In the genomic region with DNA sequence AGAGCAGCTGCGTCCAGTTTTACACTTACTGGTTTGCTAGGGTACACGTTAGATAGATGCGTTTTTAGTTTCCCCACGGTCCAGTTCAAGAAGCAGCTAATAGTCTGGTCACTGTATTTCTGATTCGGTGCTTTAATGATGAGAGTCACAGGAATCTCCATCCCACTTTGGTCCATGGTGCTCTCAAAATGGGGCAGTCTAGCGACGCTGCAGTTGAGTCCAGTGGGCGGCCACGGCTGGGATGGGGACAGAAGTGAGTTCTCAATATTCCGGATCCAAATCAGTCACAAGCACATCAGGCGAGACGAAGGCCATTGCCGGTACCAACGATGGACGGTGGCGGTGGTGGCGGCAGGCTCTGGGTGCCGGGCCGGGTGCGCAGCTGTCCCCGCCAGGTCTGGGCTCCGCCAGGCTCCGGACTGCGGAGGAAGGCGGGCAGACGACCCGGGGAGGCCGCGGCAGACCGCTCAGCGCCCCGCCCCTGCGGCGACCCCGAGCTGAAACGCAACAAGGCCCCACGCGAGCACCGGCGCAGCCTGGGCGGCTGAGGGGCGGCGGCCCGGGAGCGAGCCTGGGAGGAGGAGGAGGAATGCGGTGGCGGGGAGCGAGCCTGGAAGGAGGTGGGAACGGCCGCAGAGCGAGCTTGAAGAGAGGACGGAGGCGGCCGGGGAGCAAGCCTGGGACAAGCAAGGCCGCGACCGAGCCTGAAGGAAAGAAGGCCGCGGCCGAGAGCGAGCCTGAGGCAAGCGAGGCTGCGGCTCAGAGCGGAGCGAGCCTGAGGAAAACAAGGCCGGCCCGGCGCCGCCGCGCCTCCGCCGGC, we compare ENCODE assay signal across 8 mouse cellular contexts. TPM values are rescaled to one million over a fixed set of nuclear protein-coding genes. Genes with fewer than 3 reads are reported as not detected.
DNase-seq lines count a peak whose midpoint lies in the region; ATAC-seq and TF ChIP-seq lines count a peak whose summit lies in the region.

No protein-coding gene starts in this region.

- no peaks in the 10 kb centered on the region for H3K36me3 ChIP-seq in kidney, adult 2 months (ENCODE audit: control insufficient read depth, insufficient read depth, low read length)
- no peaks in the 10 kb centered on the region for H3K36me3 ChIP-seq in lung, embryonic 14.5 days (ENCODE audit: insufficient read depth)
- H3K36me3 ChIP-seq in neural tube, embryonic 15.5 days, result no peaks in the 10 kb centered on the region

- no peak for TF ChIP-seq POLR2A in kidney, adult 2 months (IDR thresholded peaks at IDR 0.05; ENCODE audit: low read depth, low read length)

- under 1% methylated on average over 73 of the region's 73 CpGs for WGBS in kidney, adult 2 months
- WGBS in lung, embryonic 14.5 days, result under 1% methylated on average over 70 of the region's 73 CpGs
- under 1% methylated on average over 69 of the region's 73 CpGs for WGBS in neural tube, embryonic 15.5 days

- no peaks in the 10 kb centered on the region for H3K27me3 ChIP-seq in kidney, adult 2 months (replicated peaks; ENCODE audit: control insufficient read depth, insufficient read depth, low read length)
- H3K27me3 ChIP-seq in lung, embryonic 14.5 days (ENCODE audit: insufficient read depth, low read length), result no peaks in the 10 kb centered on the region
- no peaks in the 10 kb centered on the region for H3K27me3 ChIP-seq in neural tube, embryonic 15.5 days (replicated peaks)

- no peaks in the 10 kb centered on the region for H3K9me3 ChIP-seq in lung, embryonic 14.5 days (ENCODE audit: low read depth, low read length)
- H3K9me3 ChIP-seq in neural tube, embryonic 15.5 days (replicated peaks), result no peaks in the 10 kb centered on the region

- peak; percentile 16 for ATAC-seq in common myeloid progenitor, adult 5-6 weeks (replicated peaks; ENCODE audit: low read depth, poor library complexity, severe bottlenecking)
- ATAC-seq in lung, embryonic 14.5 days (ENCODE audit: insufficient read depth), result peak; percentile 78
- peak; percentile 75 for ATAC-seq in neural tube, embryonic 15.5 days (ENCODE audit: low FRiP score)

- peak overlapping the region; percentile 91 for H3K9ac ChIP-seq in lung, embryonic 14.5 days
- peak overlapping the region; percentile 97 for H3K9ac ChIP-seq in neural tube, embryonic 15.5 days (replicated peaks)

- H3K27ac ChIP-seq in kidney, adult 2 months (ENCODE audit: insufficient read depth, low read depth, low read length), result peak overlapping the region; percentile 98
- H3K27ac ChIP-seq in lung, embryonic 14.5 days (ENCODE audit: low read depth), result peak overlapping the region; percentile 100
- H3K27ac ChIP-seq in neural tube, embryonic 15.5 days (replicated peaks), result peak overlapping the region; percentile 97

- H3K4me3 ChIP-seq in kidney, adult 2 months (ENCODE audit: insufficient read depth, low read depth, low read length), result peak overlapping the region; percentile 99
- H3K4me3 ChIP-seq in lung, embryonic 14.5 days (ENCODE audit: low read depth, low read length), result peak overlapping the region; percentile 82
- peak overlapping the region; percentile 77 for H3K4me3 ChIP-seq in neural tube, embryonic 15.5 days (replicated peaks)

- peak overlapping the region; percentile 85 for H3K4me2 ChIP-seq in lung, embryonic 14.5 days
- peak overlapping the region; percentile 76 for H3K4me2 ChIP-seq in neural tube, embryonic 15.5 days

- peaks cover 15% of the 10 kb centered on the region; the same call in 1 of the 2 replicates for H3K4me1 ChIP-seq in kidney, adult 2 months (ENCODE audit: control insufficient read depth, insufficient read depth, low read length)
- peaks cover 4% of the 10 kb centered on the region; the same call in 1 of the 2 replicates for H3K4me1 ChIP-seq in lung, embryonic 14.5 days (ENCODE audit: insufficient read depth)
- peaks cover 34% of the 10 kb centered on the region for H3K4me1 ChIP-seq in neural tube, embryonic 15.5 days

- no peak for DNase-seq in kidney, adult 2 months
- no peak for DNase-seq in kidney, adult 9 months
- peak; percentile 77 for DNase-seq in gastrocnemius, postnatal 25 days
- DNase-seq in kidney, postnatal 36 days, result peak; percentile 3 to 78
- DNase-seq in lung, embryonic 14.5 days, result peak; percentile 54
- DNase-seq in thymus, postnatal 4 days, result peak; percentile 77

- TF ChIP-seq CTCF in kidney, adult 2 months (conservative IDR thresholded peaks at IDR 0.05; ENCODE audit: insufficient read depth, insufficient read length, low read depth, low read length), result no peak
- no peak for TF ChIP-seq CTCF in lung, embryonic 14.5 days (IDR thresholded peaks at IDR 0.05; ENCODE audit: low read depth)

RNA-seq across cellular contexts. Expression of a gene that starts 0.6 kb away (rescaled TPM):
- 25.4 and 30.6 TPM in 2 replicates for polyA plus RNA-seq in kidney, adult 2 months (2012; rRNA removed)
- 20.8 and 28.0 TPM in 2 replicates for total RNA-seq in common myeloid progenitor, adult 5-6 weeks (2017)
- 10 to 100 TPM; 31.4 to 35.1 TPM for total RNA-seq in gastrocnemius, postnatal 25 days (2021)
- polyA plus RNA-seq in lung, embryonic 14.5 days (2014; fragmentation: Nextera tagmentation; extraction: Ambion mirVana), result 31.1 and 34.3 TPM in 2 replicates
- polyA plus RNA-seq in neural tube, embryonic 15.5 days (2015; fragmentation: Nextera tagmentation; extraction: Ambion mirVana), result 31.6 and 33.9 TPM in 2 replicates

Comparison
In these comparisons a context has a peak if more than half of its experiments do, and no peak if none do; other contexts are left out.
1. DNase-seq: peak in gastrocnemius, postnatal 25 days (single experiment), kidney, postnatal 36 days (2 of 2), lung, embryonic 14.5 days (single experiment) and thymus, postnatal 4 days (single experiment); none in kidney, adult 2 months (single experiment) and kidney, adult 9 months (single experiment).
2. ATAC-seq: peak in every context shown above with its lines; median percentile 78 in lung, embryonic 14.5 days; 75 in neural tube, embryonic 15.5 days; 16 in common myeloid progenitor, adult 5-6 weeks.
3. Peak in every context shown above with its lines, with median percentiles within 50 percentile points of each other: H3K27ac ChIP-seq and H3K4me3 ChIP-seq.